Mouse (Mus musculus) CH12F3 (cell line): Measurements from ENCODE around the gene Vamp8.

Experiments
- in situ Hi-C: fragments of 300-500 bp; cut with MboI; formaldehyde crosslinking; loops from 2 replicates; pipeline ENCODE4 v1.14.3; 2020; ENCODE audit warnings: low sequenced_read_pairs

Gene Vamp8

GRCm38 (mm10) chr6:72389941-72390771, at the start of gene Vamp8:
Gene Vamp8, minus strand, starts transcription at chr6:72390703.
- in situ Hi-C loops, result no loop called here

DNA sequence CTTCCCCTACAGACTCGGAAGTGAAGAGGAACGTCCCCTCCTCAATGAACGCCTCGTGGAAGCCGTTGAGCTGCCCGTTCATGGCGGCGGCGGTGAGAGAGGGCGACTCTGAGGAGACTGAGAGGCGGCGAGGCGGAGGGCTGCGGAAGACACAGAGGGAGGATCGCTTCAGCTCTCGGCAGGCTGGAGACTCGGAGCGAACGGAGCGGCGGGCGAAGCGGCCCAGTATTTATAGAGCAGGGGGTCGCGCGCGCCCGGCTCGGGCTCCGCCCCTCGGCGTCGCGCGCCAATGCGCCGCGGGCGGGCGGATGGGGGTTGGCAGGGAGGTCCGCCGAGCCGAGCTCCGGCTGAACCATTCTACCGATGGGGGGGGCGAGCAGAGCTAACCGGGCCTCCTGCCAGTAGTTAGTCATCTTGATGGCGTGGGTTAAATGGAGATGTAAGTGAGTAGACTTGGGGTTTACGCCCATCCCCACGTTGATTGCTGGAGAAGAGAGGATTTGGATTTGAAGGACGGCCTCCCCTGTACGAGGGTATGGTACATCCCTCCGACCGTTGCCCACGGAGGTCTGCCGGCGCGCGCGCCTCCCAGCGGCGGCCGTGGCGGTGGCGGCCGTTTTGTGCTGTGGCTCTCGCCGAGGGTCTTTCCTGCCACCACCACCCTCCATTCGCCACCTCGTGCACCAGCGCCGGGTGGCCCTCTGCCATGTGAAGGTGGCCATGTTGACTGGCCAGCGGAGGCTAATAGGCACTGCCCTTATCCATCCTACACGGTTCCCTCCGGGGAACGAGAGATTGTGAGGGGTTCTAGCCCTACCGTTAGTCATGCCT, 49.1 kb upstream of the Vamp8 start, which contains the start of gene Mat2a:
Gene Mat2a, minus strand, starts transcription at position 204 of the 831 bp plus-strand sequence.
- in situ Hi-C loops, result no loop called here

GRCm38 (mm10) chr6:72438862-72439354, 48.4 kb upstream of the Vamp8 start:
- in situ Hi-C loops, result no loop called here

DNA sequence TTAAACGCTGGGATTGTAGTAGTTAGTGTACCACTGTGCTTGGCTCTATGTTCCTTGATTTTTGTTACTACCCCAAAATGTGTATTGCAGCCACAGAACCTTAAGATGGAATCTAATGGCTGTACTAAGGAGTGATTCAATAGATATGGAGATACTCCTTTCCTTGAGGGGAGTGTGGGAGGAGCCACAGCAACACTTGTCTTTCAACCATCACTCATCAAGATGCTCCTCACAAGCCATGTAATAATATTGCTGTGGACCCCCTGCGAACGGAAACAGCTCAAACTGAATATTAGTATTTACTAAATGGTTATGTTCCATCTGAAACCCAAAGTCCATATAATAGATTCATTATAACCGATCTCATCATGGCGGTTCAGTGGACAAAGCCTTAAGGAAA, 47.7 kb upstream of the Vamp8 start:
- in situ Hi-C loops, result no loop called here

DNA sequence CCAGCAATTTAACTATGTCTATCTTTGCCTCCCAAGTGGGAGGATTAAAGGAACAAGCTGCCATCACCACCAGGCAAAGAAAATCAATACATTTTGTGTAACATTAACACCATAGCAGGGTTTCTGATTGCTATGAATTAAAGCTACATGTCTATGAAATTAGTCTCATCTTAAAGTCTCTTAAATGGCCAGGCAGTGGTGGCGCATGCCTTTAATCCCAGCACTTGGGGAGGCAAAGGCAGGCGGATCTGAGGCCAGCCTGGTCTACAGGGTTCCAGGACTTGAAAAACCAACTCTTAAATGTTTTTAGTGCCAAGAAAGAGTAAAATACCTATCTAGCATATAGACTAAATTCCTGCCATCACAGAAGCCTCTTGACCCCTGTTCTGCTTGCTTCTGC, 41.6 kb upstream of the Vamp8 start:
- in situ Hi-C loops, result no loop called here

DNA sequence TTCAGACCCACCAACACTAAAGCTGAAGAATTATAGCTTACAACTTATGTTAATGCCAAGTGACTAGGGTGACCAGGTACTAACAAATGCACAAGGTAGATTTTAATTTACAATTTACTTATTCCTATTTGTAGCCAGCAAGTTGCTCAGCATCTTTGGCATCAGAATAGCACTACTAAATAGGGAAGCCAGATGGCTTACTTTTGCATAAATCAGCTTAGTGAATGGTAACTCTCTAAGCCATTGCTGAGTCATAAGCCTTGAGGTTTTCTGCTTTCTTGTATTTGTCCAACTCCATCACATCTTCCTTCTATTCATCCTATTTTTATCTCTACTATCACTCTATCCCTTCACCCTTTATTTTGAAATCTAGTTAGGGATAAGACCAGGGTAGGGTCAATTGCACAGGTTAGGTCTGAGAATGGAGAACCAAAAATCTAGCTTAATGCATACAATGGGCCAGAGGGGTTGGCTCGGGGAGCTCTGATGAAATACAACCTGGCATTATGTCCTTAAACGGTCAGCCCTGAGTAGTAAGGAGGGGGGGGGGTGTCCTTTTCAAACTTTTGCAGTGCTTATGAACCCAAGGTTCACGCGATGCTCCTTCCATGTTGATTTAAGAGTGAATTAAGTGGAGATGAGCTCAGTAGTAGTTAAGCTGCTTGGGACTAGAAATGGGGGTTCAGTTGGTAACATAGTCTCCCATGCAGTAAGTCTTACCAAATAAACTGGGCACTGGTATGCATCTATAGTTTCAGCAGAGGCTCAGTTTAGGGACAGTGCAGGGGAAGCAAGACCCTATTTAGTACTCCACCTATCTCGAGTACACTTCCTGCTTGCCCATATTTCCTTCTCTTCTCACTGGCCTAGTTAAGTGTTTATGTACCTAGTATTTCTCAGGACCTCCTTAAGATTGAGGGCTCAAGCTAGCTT, 40.8 kb upstream of the Vamp8 start:
- in situ Hi-C loops, result no loop called here

GRCm38 (mm10) chr6:72429061-72429842, 38.7 kb upstream of the Vamp8 start:
- in situ Hi-C loops, result loop anchor here (5.0 kb wide), 2 partner anchors 98 to 143 kb away; no protein-coding TSS in a partner anchor

GRCm38 (mm10) chr6:72428036-72428435, 37.5 kb upstream of the Vamp8 start:
- in situ Hi-C loops, result loop anchor here (5.0 kb wide), 2 partner anchors 99 to 144 kb away; no protein-coding TSS in a partner anchor

GRCm38 (mm10) chr6:72425646-72426045, 35.1 kb upstream of the Vamp8 start:
- in situ Hi-C loops, result loop anchor here (5.0 kb wide), 2 partner anchors 102 to 147 kb away; no protein-coding TSS in a partner anchor

- in situ Hi-C loops, result no loop called here
These were observed 30.4 kb upstream of the Vamp8 start for GRCm38 (mm10) chr6:72420901-72421300.

DNA sequence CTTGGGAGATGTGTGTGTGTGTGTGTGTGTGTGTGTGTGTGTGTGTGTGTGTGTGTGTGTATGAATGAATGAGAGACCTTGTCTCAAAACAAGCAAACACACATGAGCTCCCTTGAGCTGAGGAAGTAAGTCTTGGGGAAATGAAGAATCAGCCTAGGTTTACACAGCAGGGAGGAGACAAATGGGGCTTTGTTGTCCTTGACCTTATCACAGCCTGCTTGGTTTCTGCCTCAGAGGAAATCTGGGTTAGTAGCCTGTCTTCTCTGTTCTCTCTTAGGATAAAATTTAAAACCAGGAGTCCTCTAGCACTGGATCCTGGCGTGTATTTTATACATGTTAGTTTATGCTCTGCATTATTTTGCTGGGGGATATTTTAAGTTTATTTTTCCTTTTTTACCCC, 29.3 kb upstream of the Vamp8 start:
- in situ Hi-C loops, result no loop called here

DNA sequence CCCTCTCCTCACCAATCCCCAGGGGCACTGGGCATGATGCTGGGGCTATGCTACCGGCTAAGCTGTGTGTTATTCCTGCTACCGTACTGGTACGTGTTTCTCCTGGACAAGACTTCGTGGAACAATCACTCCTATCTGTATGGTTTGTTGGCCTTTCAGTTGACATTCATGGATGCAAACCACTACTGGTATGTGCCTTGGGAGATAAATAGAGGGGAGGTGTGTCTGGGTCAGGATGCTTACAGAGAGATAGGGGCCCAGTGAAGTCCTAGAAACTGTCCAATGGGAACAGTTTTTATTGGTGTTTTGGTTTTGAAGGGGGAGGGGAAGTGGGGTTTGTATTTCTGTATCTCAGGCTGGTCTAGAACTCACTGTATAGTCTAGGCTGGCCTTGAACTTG, 27.8 kb upstream of the Vamp8 start:
- in situ Hi-C loops, result no loop called here

DNA sequence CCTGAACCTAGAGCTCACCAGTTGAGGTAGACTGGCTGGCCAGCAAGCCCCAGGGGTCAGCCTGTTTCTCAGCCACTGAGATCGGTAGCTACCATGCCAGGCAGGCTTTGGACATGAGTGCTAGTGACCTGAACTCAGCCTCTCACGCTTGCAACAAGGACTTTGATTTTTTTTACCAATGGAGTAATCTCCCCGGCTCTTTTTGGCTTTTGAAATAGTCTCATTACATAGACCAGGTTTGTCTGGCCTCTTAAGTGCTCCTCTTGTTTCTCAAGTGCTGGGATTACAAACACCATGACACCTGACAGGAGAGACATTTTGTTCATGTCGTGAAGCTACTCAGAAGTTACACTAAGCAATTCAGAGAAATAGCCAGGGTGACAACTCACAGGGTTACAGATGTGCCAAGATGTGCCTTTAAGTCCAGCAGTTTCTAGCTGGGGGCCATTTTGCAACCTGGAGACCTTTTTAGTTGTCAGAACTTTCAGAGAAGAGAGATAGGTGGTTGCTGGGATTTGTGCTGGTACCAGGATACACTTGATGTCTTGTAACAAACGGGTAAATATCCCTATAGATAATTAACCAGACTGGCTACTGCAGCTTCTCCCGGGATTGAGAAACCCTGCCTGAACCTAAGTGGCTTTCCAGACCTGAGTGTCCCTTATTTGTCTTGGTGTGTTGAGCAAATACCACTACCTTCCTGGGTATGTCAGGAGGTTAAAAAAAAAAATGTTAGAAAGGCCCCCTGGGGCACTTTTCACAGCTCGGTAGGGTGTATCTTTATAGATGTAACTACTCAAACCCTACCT, 25.7 kb upstream of the Vamp8 start:
- in situ Hi-C loops, result no loop called here

- in situ Hi-C loops, result no loop called here
These were observed 24.7 kb upstream of the Vamp8 start for GRCm38 (mm10) chr6:72415181-72415580.

GRCm38 (mm10) chr6:72414076-72414756, 23.7 kb upstream of the Vamp8 start, which contains the start of gene Ggcx:
Gene Ggcx, plus strand, starts transcription at chr6:72414308.
- in situ Hi-C loops, result no loop called here

- in situ Hi-C loops, result no loop called here
These were observed 20.0 kb upstream of the Vamp8 start for GRCm38 (mm10) chr6:72410518-72410917.

DNA sequence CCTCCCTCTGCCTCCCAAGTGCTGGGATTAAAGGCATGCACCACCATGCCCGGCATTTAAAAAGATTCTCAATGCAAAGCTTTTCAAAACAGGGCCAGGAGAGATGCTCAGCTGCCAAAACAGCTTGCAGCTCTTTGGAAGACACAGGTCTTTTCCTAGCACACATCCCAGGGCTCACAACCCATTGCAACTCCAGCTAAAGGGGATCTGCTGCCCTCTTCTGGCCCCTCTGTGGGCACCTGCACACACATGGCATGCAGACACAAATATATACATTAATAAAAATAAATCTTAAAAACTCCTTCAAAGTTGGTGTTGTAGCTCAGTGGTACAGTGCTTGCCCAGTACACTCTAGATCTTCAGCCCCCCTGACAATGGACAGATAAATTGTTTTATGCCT, 19.5 kb upstream of the Vamp8 start:
- in situ Hi-C loops, result no loop called here

GRCm38 (mm10) chr6:72409567-72409966, 19.1 kb upstream of the Vamp8 start:
- in situ Hi-C loops, result no loop called here
